Mouse (Mus musculus) liver, adult 2 months (tissue): ENCODE measurements around the gene Clcc1.

Experiments
- CTCF ChIP-seq: fragments of 200-500 bp; IDR thresholded peaks from 2 replicates; pipeline ENCODE4 v1.5.1; 2011; ENCODE audit warnings: low read depth, low read length, control low read depth
- POLR2A ChIP-seq: fragments of 200-500 bp; IDR thresholded peaks from 2 replicates; pipeline ENCODE4 v1.6.1; 2011; ENCODE audit warnings: low read length, control low read depth; ENCODE audit not compliant: insufficient read depth; ENCODE audit errors: extremely low read depth

GRCm38 (mm10) chr3:108701256-108701655 is 47.5 kb downstream of the Clcc1 start:
- TF ChIP-seq CTCF, result 0 out of 2 replicates have a peak, but pooled peaks have one; percentile 27
- TF ChIP-seq POLR2A, result no peak
